Mouse (Mus musculus) olfactory bulb, adult 2 months (tissue): Measurements from ENCODE around the gene Ldlrad3. TPM values are rescaled to one million over a fixed set of nuclear protein-coding genes. Genes with fewer than 3 reads are reported as not detected.

Experiments used
- H3K27ac ChIP-seq: fragments of 200-500 bp; 2 replicates; pipeline ENCODE4 v1.5.1; 2012; ENCODE audit warnings: low read depth, low read length; ENCODE audit not compliant: insufficient read depth
- H3K4me1 ChIP-seq: fragments of 200-500 bp; 2 replicates; pipeline ENCODE4 v1.6.1; 2012; ENCODE audit warnings: low read length; ENCODE audit not compliant: control insufficient read depth, insufficient read depth
- H3K4me3 ChIP-seq: fragments of 200-500 bp; 2 replicates; pipeline ENCODE4 v1.5.1; 2012; ENCODE audit warnings: mild to moderate bottlenecking, low read depth, low read length, moderate library complexity; ENCODE audit not compliant: insufficient read depth
- CTCF ChIP-seq: fragments of 200-500 bp; IDR thresholded peaks from 2 replicates; pipeline ENCODE4 v1.5.1; 2012; ENCODE audit warnings: low read depth, mild to moderate bottlenecking, low read length, moderate library complexity; ENCODE audit not compliant: insufficient read depth
- POLR2A ChIP-seq: fragments of 200-500 bp; IDR thresholded peaks from 2 replicates; pipeline ENCODE4 v1.6.1; 2012; ENCODE audit warnings: mild to moderate bottlenecking, low read depth, low read length, moderate library complexity; ENCODE audit not compliant: insufficient read depth
- WGBS: fragments of 180-500 bp; shearing (Covaris S2); methylation state at CpG from one replicate; pipeline ENCODE4 v1.1.7; 2018; 5-methylcytosine and 5-hydroxymethylcytosine counted together
- polyA plus RNA-seq: library from polyadenylated mRNA; stranded (reverse); fragments of >200 nt; gene quantifications from 2 replicates; pipeline ENCODE4 v1.2.4, GENCODE M21; 2012; ENCODE audit warnings: low replicate concordance; ENCODE audit not compliant: missing spikeins, insufficient read depth, insufficient read length

Gene Ldlrad3
- polyA plus RNA-seq, 1 experiment = not detected

GRCm38 (mm10) chr2:102099261-102099660, 86.9 kb downstream of the Ldlrad3 start:
- TF ChIP-seq POLR2A = no peak
- TF ChIP-seq CTCF = no peak
- H3K4me3 ChIP-seq = no peak overlapping the region
- 97% methylated on average over 4 of the region's 4 CpGs for WGBS
- H3K4me1 ChIP-seq = peaks cover 42% of the 10 kb centered on the region
- H3K27ac ChIP-seq = no peak overlapping the region

GRCm38 (mm10) chr2:102094773-102095172, 91.4 kb downstream of the Ldlrad3 start:
- 30% methylated on average over 11 of the region's 11 CpGs for WGBS
- no peak for TF ChIP-seq CTCF
- no peak for TF ChIP-seq POLR2A
- Histone ChIP-seq H3K27ac (no peak overlapping the region), H3K4me3 (no peak overlapping the region), H3K4me1 (peaks cover 33% of the 10 kb centered on the region)

GRCm38 (mm10) chr2:102094281-102094680, 91.9 kb downstream of the Ldlrad3 start:
- Histone ChIP-seq H3K4me1 (peaks cover 28% of the 10 kb centered on the region), H3K4me3 (no peak overlapping the region), H3K27ac (no peak overlapping the region)
- WGBS = 50% methylated on average over 3 of the region's 3 CpGs
- TF ChIP-seq CTCF = no peak
- TF ChIP-seq POLR2A = no peak

GRCm38 (mm10) chr2:102092579-102092978, 93.6 kb downstream of the Ldlrad3 start:
- H3K4me3 ChIP-seq = no peak overlapping the region
- H3K27ac ChIP-seq = no peak overlapping the region
- TF ChIP-seq POLR2A = no peak
- 89% methylated on average over 10 of the region's 10 CpGs for WGBS
- H3K4me1 ChIP-seq = peaks cover 28% of the 10 kb centered on the region

GRCm38 (mm10) chr2:102091516-102092350, 94.5 kb downstream of the Ldlrad3 start:
- 19% methylated on average over 8 of the region's 8 CpGs for WGBS
- peak overlapping the region; percentile 42; the same call in 1 of the 2 replicates for H3K27ac ChIP-seq
- H3K4me3 ChIP-seq = no peak overlapping the region
- peaks cover 24% of the 10 kb centered on the region for H3K4me1 ChIP-seq
- TF ChIP-seq POLR2A = no peak
- no peak for TF ChIP-seq CTCF

GRCm38 (mm10) chr2:102087787-102088186, 98.4 kb downstream of the Ldlrad3 start:
- 98% methylated on average over 5 of the region's 5 CpGs for WGBS

GRCm38 (mm10) chr2:102086583-102086982, 99.6 kb downstream of the Ldlrad3 start:
- no peak for TF ChIP-seq CTCF
- TF ChIP-seq POLR2A = no peak
- 96% methylated on average over 23 of the region's 23 CpGs for WGBS
- Histone ChIP-seq H3K4me1 (no peaks in the 10 kb centered on the region), H3K4me3 (no peak overlapping the region), H3K27ac (no peak overlapping the region)

More at GRCm38 (mm10) chr2:102087787-102088186, 98.4 kb downstream of the Ldlrad3 start:
- Histone ChIP-seq H3K4me1 (peaks cover 4% of the 10 kb centered on the region; the same call in 1 of the 2 replicates), H3K27ac (no peak overlapping the region), H3K4me3 (no peak overlapping the region)
- TF ChIP-seq POLR2A = no peak
- no peak for TF ChIP-seq CTCF

- no peaks in the 10 kb centered on the region for H3K4me1 ChIP-seq
- H3K4me3 ChIP-seq = no peak overlapping the region
- no peak overlapping the region for H3K27ac ChIP-seq
- TF ChIP-seq POLR2A (no peak), CTCF (no peak)
Measured at GRCm38 (mm10) chr2:102082782-102083181, 103.4 kb downstream of the Ldlrad3 start.

- 59% methylated on average over 4 of the region's 4 CpGs for WGBS
- Histone ChIP-seq H3K27ac (no peak overlapping the region), H3K4me3 (no peak overlapping the region), H3K4me1 (peaks cover 5% of the 10 kb centered on the region; the same call in 1 of the 2 replicates)
- TF ChIP-seq CTCF (0 out of 2 replicates have a peak, but pooled peaks have one; percentile 20), POLR2A (no peak)
Measured at GRCm38 (mm10) chr2:102077554-102077953, 108.6 kb downstream of the Ldlrad3 start.
